Mouse (Mus musculus): ENCODE data around the gene Snx6. TPM values are rescaled to one million over a fixed set of nuclear protein-coding genes. Genes with fewer than 3 reads are reported as not detected.
"Not testable (repeated sequence)": the region's sequence is repeated elsewhere in the genome, so short reads cannot be mapped to it uniquely, and the experiment has no call there.

Gene Snx6
- polyA plus RNA-seq, 1 experiment from 2014 or later = 131 TPM

- H3K4me1 ChIP-seq = peaks cover 40% of the 10 kb centered on the region
- ATAC-seq (ENCODE audit: low FRiP score) = no peak
- no peak overlapping the region for H3K27ac ChIP-seq (replicated peaks)
- peak overlapping the region; percentile 70 for H3K4me2 ChIP-seq
- no peaks in the 10 kb centered on the region for H3K36me3 ChIP-seq
- WGBS = 26% methylated on average over 3 of the region's 3 CpGs
- H3K9me3 ChIP-seq (replicated peaks) = no peaks in the 10 kb centered on the region
- H3K4me3 ChIP-seq (replicated peaks) = peak overlapping the region; percentile 96
- peak overlapping the region; percentile 99 for H3K9ac ChIP-seq (replicated peaks)
- H3K27me3 ChIP-seq (replicated peaks) = no peaks in the 10 kb centered on the region
Observed at GRCm38 (mm10) chr12:54794392-54794791, 1.1 kb downstream of the Snx6 start.

GRCm38 (mm10) chr12:54791465-54791864 is 4.0 kb downstream of the Snx6 start:
- peaks cover 45% of the 10 kb centered on the region for H3K4me1 ChIP-seq
- H3K4me2 ChIP-seq = no peak overlapping the region
- ATAC-seq (ENCODE audit: low FRiP score) = no peak
- WGBS = 86% methylated on average over 8 of the region's 8 CpGs
- H3K9ac ChIP-seq (replicated peaks) = no peak overlapping the region
- H3K36me3 ChIP-seq = peaks cover 3% of the 10 kb centered on the region; the same call in 1 of the 2 replicates
- H3K4me3 ChIP-seq (replicated peaks) = no peak overlapping the region
- H3K27ac ChIP-seq (replicated peaks) = 0 out of 2 replicates have a peak overlapping the region, but pooled peaks have one; percentile 9
- no peaks in the 10 kb centered on the region for H3K9me3 ChIP-seq (replicated peaks)
- no peaks in the 10 kb centered on the region for H3K27me3 ChIP-seq (replicated peaks)

DNA sequence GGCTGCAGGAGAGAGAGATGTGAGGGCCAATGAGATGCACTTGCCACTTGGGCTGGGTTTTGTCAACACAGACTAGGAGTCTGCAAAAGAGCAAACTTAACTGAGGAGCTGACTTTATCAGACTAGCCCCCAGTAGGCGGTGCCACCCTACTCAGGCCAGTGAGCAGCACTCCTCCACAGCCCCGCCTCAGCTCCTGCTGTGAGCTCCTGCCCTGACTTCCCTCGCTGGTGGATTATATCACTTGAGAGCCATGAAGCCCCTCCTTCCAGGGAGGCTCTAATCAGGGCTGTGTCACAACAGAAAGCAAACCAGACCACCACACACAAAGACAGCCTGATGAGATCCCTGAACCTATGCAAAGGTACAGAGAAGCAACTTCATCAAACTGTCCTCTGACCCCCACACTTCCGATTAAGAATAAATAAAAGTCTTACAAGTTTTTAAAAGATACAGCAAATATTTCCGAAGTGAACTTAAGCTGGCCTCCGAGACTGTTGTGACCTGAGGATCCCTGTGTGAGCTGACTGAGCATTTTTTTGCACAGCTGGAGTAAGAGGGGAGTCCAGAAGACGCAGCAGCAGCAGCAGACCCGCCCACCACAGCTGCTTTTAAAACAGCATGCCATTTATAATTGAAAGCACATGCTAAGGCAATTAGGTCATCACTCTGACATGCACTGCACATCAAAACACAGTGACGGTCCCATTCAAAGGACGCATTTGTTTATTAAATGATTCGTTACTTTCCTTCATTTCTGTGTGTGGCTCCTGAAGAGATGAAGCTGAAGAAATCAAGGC is 6.0 kb downstream of the Snx6 start:
- Histone ChIP-seq H3K36me3 (peaks cover 8% of the 10 kb centered on the region), H3K27ac (replicated peaks) (no peak overlapping the region), H3K4me1 (peaks cover 38% of the 10 kb centered on the region), H3K9me3 (replicated peaks) (no peaks in the 10 kb centered on the region), H3K4me3 (replicated peaks) (no peak overlapping the region), H3K4me2 (peak overlapping the region; percentile 2; the same call in 1 of the 2 replicates), H3K27me3 (replicated peaks) (no peaks in the 10 kb centered on the region), H3K9ac (replicated peaks) (no peak overlapping the region)
- ATAC-seq (ENCODE audit: low FRiP score) = no peak
- 28% methylated on average over 11 of the region's 11 CpGs for WGBS

- WGBS = 75% methylated on average over 12 of the region's 12 CpGs
Observed at GRCm38 (mm10) chr12:54763624-54764023, 31.9 kb downstream of the Snx6 start.

GRCm38 (mm10) chr12:54760676-54761075 is 34.8 kb downstream of the Snx6 start:
- Histone ChIP-seq H3K36me3 (peaks cover 64% of the 10 kb centered on the region), H3K27ac (replicated peaks) (no peak overlapping the region)
- 94% methylated on average over 1 of the region's 1 CpGs for WGBS

More at GRCm38 (mm10) chr12:54763624-54764023, 31.9 kb downstream of the Snx6 start:
- Histone ChIP-seq H3K27me3 (replicated peaks) (no peaks in the 10 kb centered on the region), H3K9ac (replicated peaks) (no peak overlapping the region), H3K4me3 (replicated peaks) (no peak overlapping the region), H3K27ac (replicated peaks) (no peak overlapping the region), H3K9me3 (replicated peaks) (no peaks in the 10 kb centered on the region), H3K36me3 (peaks cover 71% of the 10 kb centered on the region), H3K4me1 (no peaks in the 10 kb centered on the region), H3K4me2 (no peak overlapping the region)
- no peak for ATAC-seq (ENCODE audit: low FRiP score)

GRCm38 (mm10) chr12:54758846-54759245 is 36.7 kb downstream of the Snx6 start:
- no peaks in the 10 kb centered on the region for H3K4me1 ChIP-seq
- H3K27ac ChIP-seq (replicated peaks) = no peak overlapping the region
- H3K4me2 ChIP-seq = no peak overlapping the region
- ATAC-seq (ENCODE audit: low FRiP score) = no peak
- H3K9me3 ChIP-seq (replicated peaks) = no peaks in the 10 kb centered on the region
- H3K27me3 ChIP-seq (replicated peaks) = no peaks in the 10 kb centered on the region
- H3K4me3 ChIP-seq (replicated peaks) = no peak overlapping the region
- H3K9ac ChIP-seq (replicated peaks) = no peak overlapping the region
- 100% methylated on average over 2 of the region's 2 CpGs for WGBS
- peaks cover 71% of the 10 kb centered on the region for H3K36me3 ChIP-seq

More at GRCm38 (mm10) chr12:54760676-54761075, 34.8 kb downstream of the Snx6 start:
- Histone ChIP-seq H3K4me1 (no peaks in the 10 kb centered on the region), H3K4me3 (replicated peaks) (no peak overlapping the region), H3K9ac (replicated peaks) (no peak overlapping the region), H3K27me3 (replicated peaks) (no peaks in the 10 kb centered on the region), H3K4me2 (no peak overlapping the region), H3K9me3 (replicated peaks) (no peaks in the 10 kb centered on the region)
- ATAC-seq (ENCODE audit: low FRiP score) = no peak

GRCm38 (mm10) chr12:54748647-54749046 is 46.9 kb downstream of the Snx6 start:
- H3K36me3 ChIP-seq = peaks cover 70% of the 10 kb centered on the region
- ATAC-seq (ENCODE audit: low FRiP score) = no peak
- H3K4me2 ChIP-seq = no peak overlapping the region
- H3K27ac ChIP-seq (replicated peaks) = no peak overlapping the region
- no peaks in the 10 kb centered on the region for H3K27me3 ChIP-seq (replicated peaks)
- H3K9me3 ChIP-seq (replicated peaks) = no peaks in the 10 kb centered on the region
- H3K9ac ChIP-seq (replicated peaks) = no peak overlapping the region
- H3K4me3 ChIP-seq (replicated peaks) = no peak overlapping the region
- WGBS = 98% methylated on average over 8 of the region's 8 CpGs
- no peaks in the 10 kb centered on the region for H3K4me1 ChIP-seq

GRCm38 (mm10) chr12:54738661-54739243 is 56.8 kb downstream of the Snx6 start:
- peak; percentile 71 for ATAC-seq (ENCODE audit: low FRiP score)
- H3K27me3 ChIP-seq (replicated peaks); H3K36me3 ChIP-seq; H3K4me1 ChIP-seq; H3K27ac ChIP-seq (replicated peaks); H3K9me3 ChIP-seq (replicated peaks); H3K4me2 ChIP-seq; H3K9ac ChIP-seq (replicated peaks): not testable (repeated sequence)
- 0% methylated on average over 9 of the region's 33 CpGs for WGBS
- H3K4me3 ChIP-seq (replicated peaks) = 0 out of 2 replicates have a peak overlapping the region, but pooled peaks have one; percentile 19

- not testable (repeated sequence) for H3K9me3 ChIP-seq (replicated peaks); H3K4me3 ChIP-seq (replicated peaks); H3K4me1 ChIP-seq; H3K27ac ChIP-seq (replicated peaks); H3K27me3 ChIP-seq (replicated peaks); H3K9ac ChIP-seq (replicated peaks); H3K4me2 ChIP-seq; H3K36me3 ChIP-seq
- ATAC-seq (ENCODE audit: low FRiP score) = peak; percentile 82
- no CpG with 5 or more reads among the region's 21 CpGs for WGBS
Observed at GRCm38 (mm10) chr12:54737891-54738660, 57.4 kb downstream of the Snx6 start.

GRCm38 (mm10) chr12:54734307-54735131 is 61.0 kb downstream of the Snx6 start:
- WGBS = 3% methylated on average over 6 of the region's 49 CpGs
- not testable (repeated sequence) for H3K27me3 ChIP-seq (replicated peaks); H3K4me1 ChIP-seq; H3K27ac ChIP-seq (replicated peaks); H3K36me3 ChIP-seq; H3K9ac ChIP-seq (replicated peaks); H3K9me3 ChIP-seq (replicated peaks); H3K4me3 ChIP-seq (replicated peaks)
- peak; percentile 59 for ATAC-seq (ENCODE audit: low FRiP score)
- peak overlapping the region; percentile 35; the same call in 1 of the 2 replicates for H3K4me2 ChIP-seq
